Mouse (Mus musculus): Measurements from ENCODE around the gene Ablim2. TPM values are rescaled to one million over a fixed set of nuclear protein-coding genes. Genes with fewer than 3 reads are reported as not detected.

The Ablim2 gene
- 21.5 and 23.1 TPM in 2 replicates for polyA plus RNA-seq (2012; rRNA removed)

DNA sequence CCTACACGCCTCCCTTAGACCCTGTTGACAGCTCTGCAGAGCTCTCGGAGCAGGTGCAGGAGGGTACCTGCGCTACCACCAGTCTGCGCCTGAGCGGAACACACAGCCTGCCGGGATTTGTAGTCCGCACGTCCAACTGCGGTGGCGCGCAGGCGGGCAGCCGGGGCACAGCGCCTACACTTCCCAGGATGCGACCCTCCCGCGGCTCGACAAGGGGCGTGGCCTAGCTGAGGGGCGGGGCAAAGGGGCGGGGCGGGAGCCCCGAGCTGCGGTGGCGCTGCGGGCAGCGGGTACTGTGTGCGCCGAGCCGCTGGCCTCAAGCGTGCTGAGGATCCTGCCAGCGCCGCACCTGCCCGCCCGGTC is at the start of gene Ablim2:
TSS of gene Ablim2 (plus strand) at position 242 of the 363 bp plus-strand sequence.

DNA sequence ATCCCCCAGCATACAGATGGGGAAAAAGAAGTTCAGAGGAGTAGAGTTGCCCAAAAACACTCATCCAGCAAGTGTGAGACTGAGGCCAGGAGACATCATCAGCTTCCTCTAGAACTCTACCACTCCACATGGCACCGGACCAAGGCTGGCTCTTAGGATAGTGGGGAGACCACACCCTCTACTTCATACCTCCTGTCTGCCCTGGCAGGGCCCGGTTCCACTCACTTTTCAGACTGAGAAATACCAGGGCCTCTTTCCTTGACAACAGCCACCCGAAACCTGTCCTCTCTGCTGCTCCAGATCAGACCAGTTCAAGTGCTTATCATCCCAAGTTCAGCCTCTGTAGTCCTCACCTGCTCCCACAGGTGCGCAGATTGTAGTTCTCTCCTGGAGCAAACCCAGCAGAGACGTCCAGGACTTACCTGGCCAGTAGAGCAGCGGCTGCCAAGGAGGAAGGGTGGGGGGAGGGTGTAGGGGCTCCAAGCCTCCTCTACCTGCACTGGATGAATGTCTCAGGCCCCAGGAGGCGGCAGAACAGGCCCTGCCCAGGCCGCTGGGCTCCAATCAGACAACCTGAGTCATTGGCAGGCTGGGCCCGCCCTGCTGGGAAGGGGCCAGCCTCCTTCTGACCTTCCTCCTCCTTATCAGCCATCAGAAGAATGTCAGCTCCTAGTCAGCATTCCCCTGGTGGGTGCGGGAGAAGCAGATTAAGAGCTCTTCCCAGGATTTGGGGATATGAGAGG is 18.0 kb upstream of the Ablim2 start, which contains the start of gene Sh3tc1:
TSS of gene Sh3tc1 (minus strand) at position 452 of the 743 bp plus-strand sequence.

DNA sequence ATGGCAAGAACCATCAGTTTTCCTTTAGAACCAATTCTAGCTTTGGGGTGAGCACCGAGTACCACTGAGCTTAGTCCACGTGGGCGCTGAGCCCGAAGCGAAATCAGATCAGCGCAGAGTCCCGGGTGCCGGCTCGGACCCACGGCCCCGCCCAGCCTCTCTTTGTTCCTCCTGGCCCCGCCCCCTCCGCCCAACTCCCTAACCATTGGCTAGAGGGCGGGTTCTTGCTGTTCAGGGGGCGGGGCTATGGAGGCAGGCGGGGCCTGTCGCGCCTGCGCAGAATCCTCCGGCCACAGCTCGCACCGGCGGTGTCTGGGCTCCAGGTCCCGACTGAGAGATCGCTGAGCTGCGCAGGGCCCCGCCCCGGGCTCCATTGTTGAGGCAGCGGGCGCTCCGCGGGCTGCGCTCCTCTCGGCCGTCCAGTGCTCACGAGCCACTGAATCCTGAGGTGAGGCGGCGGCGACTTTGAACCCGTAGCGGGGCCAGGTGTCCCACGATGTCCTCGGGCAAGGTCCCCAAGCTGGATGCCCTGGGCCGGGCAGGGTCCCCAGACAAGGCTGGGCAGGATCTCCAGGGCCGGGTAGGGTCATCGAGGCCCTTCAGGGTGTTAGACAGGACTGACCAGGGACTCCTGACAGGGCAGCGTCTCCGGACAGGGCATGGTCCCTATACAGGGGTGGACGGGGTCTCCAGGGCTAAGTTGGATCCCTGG is 135.6 kb downstream of the Ablim2 start, which contains the start of gene Afap1:
TSS of gene Afap1 (plus strand) at position 227 of the 712 bp plus-strand sequence.

Other genes starting within 250 kb of the Ablim2 start
- gene Cpz, start 232.2 kb upstream of the Ablim2 start, polyA plus RNA-seq (2012; rRNA removed) = 1.4 and 1.6 TPM in 2 replicates
- gene Trmt44, start 182.8 kb upstream of the Ablim2 start, polyA plus RNA-seq (2012; rRNA removed) = 4.7 and 5.3 TPM in 2 replicates
- 40.7 and 45.4 TPM in 2 replicates for gene Acox3, start 174.8 kb upstream of the Ablim2 start, polyA plus RNA-seq (2012; rRNA removed)
- gene Htra3, start 78.1 kb upstream of the Ablim2 start, polyA plus RNA-seq (2012; rRNA removed) = 84.0 and 95.6 TPM in 2 replicates
- gene Sh3tc1, start 17.9 kb upstream of the Ablim2 start, polyA plus RNA-seq (2012; rRNA removed) = 19.8 and 20.1 TPM in 2 replicates
- 11.6 and 12.6 TPM in 2 replicates for gene Afap1, start 135.4 kb downstream of the Ablim2 start, polyA plus RNA-seq (2012; rRNA removed)

All from colon, adult 2 months (tissue).